Mouse (Mus musculus) MEL (cell line): ENCODE results near the gene Zrsr2. TPM values are rescaled to one million over a fixed set of nuclear protein-coding genes. Genes with fewer than 3 reads are reported as not detected.
A peak's percentile ranks its signal among the peaks of the same experiment; 100 is the strongest.

Experiments used
- DNase-seq: peaks from one replicate; pipeline ENCODE4 v3.0.0; 2011; ENCODE audit warnings: low read depth, low spot score
- H3K27ac ChIP-seq: 2 replicates; pipeline ENCODE4 v1.5.1; 2012; ENCODE audit warnings: low read depth, mild to moderate bottlenecking, control low read depth, low read length, moderate library complexity; ENCODE audit not compliant: control insufficient read depth
- H3K27me3 ChIP-seq, 2 experiments: fragments of 150-350 bp in 1 of 2; sonication (generic) in 1 of 2; 2 replicates each; pipeline ENCODE4 v1.6.1; 2012; ENCODE audit warnings: low read length in 2 of 2, mild to moderate bottlenecking in 2 of 2, improper control_type of control experiment in 1 of 2, moderate library complexity in 1 of 2; ENCODE audit not compliant: insufficient read depth in 2 of 2, control insufficient read depth in 1 of 2
- H3K36me3 ChIP-seq, 2 experiments: 2 replicates each; pipeline ENCODE4 v1.6.1; 2012 to 2014; ENCODE audit warnings: low read length in 2 of 2, improper control_type of control experiment in 1 of 2, inconsistent platforms in 1 of 2, mild to moderate bottlenecking in 1 of 2; ENCODE audit not compliant: insufficient read depth in 2 of 2, control insufficient read depth in 1 of 2
- H3K4me1 ChIP-seq, 2 experiments: fragments of 150-350 bp in 1 of 2; sonication (generic) in 1 of 2; 2 replicates each; pipeline ENCODE4 v1.6.1; 2012; ENCODE audit warnings: low read length in 2 of 2, improper control_type of control experiment in 1 of 2, mild to moderate bottlenecking in 1 of 2; ENCODE audit not compliant: insufficient read depth in 2 of 2, control insufficient read depth in 1 of 2
- H3K4me3 ChIP-seq, 2 experiments: fragments of 150-350 bp in 1 of 2; sonication (generic) in 1 of 2; 2 replicates each; pipeline ENCODE4 v1.5.1; 2012; ENCODE audit warnings: low read depth in 2 of 2, low read length in 2 of 2, mild to moderate bottlenecking in 2 of 2, moderate library complexity in 2 of 2, control low read depth in 1 of 2, improper control_type of control experiment in 1 of 2; ENCODE audit not compliant: control insufficient read depth in 1 of 2, insufficient read depth in 1 of 2
- H3K79me2 ChIP-seq: 2 replicates; pipeline ENCODE4 v1.6.1; 2012; ENCODE audit warnings: mild to moderate bottlenecking, low read length, moderate library complexity; ENCODE audit not compliant: control insufficient read depth, poor library complexity, insufficient read depth
- H3K9ac ChIP-seq: 2 replicates; pipeline ENCODE4 v1.6.1; 2012; ENCODE audit warnings: low read depth, mild to moderate bottlenecking, control low read depth, low read length, moderate library complexity; ENCODE audit not compliant: control insufficient read depth, poor library complexity, severe bottlenecking
- H3K9me3 ChIP-seq: fragments of 150-350 bp; sonication (generic); replicated peaks from 2 replicates; pipeline ENCODE4 v1.6.1; 2012; ENCODE audit warnings: mild to moderate bottlenecking, low read length, improper control_type of control experiment, moderate library complexity; ENCODE audit not compliant: insufficient read depth
- CTCF ChIP-seq, 3 experiments: IDR thresholded peaks in 2 of 3; conservative IDR thresholded peaks in 1 of 3; 2 replicates each; pipeline ENCODE4 v1.5.1; 2011 to 2012; ENCODE audit warnings: low read length in 3 of 3, low read depth in 2 of 3, mild to moderate bottlenecking in 2 of 3, improper control_type of control experiment in 1 of 3, inconsistent platforms in 1 of 3, mixed read lengths in 1 of 3, moderate library complexity in 1 of 3; ENCODE audit not compliant: control insufficient read depth in 1 of 3, insufficient read depth in 1 of 3, poor library complexity in 1 of 3, severe bottlenecking in 1 of 3
- ELF1 ChIP-seq: IDR thresholded peaks from 2 replicates; pipeline ENCODE4 v1.6.1; 2014; ENCODE audit warnings: low read depth, mild to moderate bottlenecking, inconsistent platforms, low read length, improper control_type of control experiment, moderate library complexity
- EP300 ChIP-seq, 2 experiments: IDR thresholded peaks; 2 replicates each; pipeline ENCODE4 v1.6.1; 2011; ENCODE audit warnings: improper control_type of control experiment in 2 of 2, low read length in 2 of 2, low read depth in 1 of 2, mild to moderate bottlenecking in 1 of 2
- GATA1 ChIP-seq: IDR thresholded peaks from 2 replicates; pipeline ENCODE4 v1.6.1; 2011; ENCODE audit warnings: low read depth, low read length, improper control_type of control experiment
- HCFC1 ChIP-seq: IDR thresholded peaks from 2 replicates; pipeline ENCODE4 v1.6.1; 2012; ENCODE audit warnings: low read depth, mild to moderate bottlenecking, inconsistent platforms, low read length, improper control_type of control experiment, moderate library complexity
- MAZ ChIP-seq: IDR thresholded peaks from 2 replicates; pipeline ENCODE4 v1.6.1; 2012; ENCODE audit warnings: low read depth, mild to moderate bottlenecking, inconsistent platforms, low read length, improper control_type of control experiment
- MYC ChIP-seq: IDR thresholded peaks from 2 replicates; pipeline ENCODE4 v1.6.1; 2011; ENCODE audit warnings: low read depth, mild to moderate bottlenecking, low read length, improper control_type of control experiment, moderate library complexity
- NRF1 ChIP-seq: IDR thresholded peaks from 2 replicates; pipeline ENCODE4 v1.6.1; 2014; ENCODE audit warnings: low read depth, mild to moderate bottlenecking, inconsistent platforms, low read length, improper control_type of control experiment, moderate library complexity; ENCODE audit not compliant: poor library complexity, insufficient read depth, severe bottlenecking
- POLR2AphosphoS5 ChIP-seq: IDR thresholded peaks from 2 replicates; pipeline ENCODE4 v1.6.1; 2012; ENCODE audit warnings: low read depth, borderline replicate concordance, mild to moderate bottlenecking, inconsistent platforms, low read length, moderate library complexity, mixed read lengths
- RAD21 ChIP-seq: IDR thresholded peaks from 2 replicates; pipeline ENCODE4 v1.6.1; 2011; ENCODE audit warnings: mild to moderate bottlenecking, low read depth, low read length, improper control_type of control experiment
- RCOR1 ChIP-seq: IDR thresholded peaks from 2 replicates; pipeline ENCODE4 v1.6.1; 2012; ENCODE audit warnings: low read depth, mild to moderate bottlenecking, inconsistent platforms, low read length, improper control_type of control experiment
- SMC3 ChIP-seq: IDR thresholded peaks from 2 replicates; pipeline ENCODE4 v1.6.1; 2011; ENCODE audit warnings: low read depth, low read length, improper control_type of control experiment
- TAL1 ChIP-seq: IDR thresholded peaks from 2 replicates; pipeline ENCODE4 v1.6.1; 2012; ENCODE audit warnings: mild to moderate bottlenecking, inconsistent platforms, low read length, moderate library complexity, mixed read lengths
- TBP ChIP-seq: IDR thresholded peaks from 2 replicates; pipeline ENCODE4 v1.8.0; 2011; ENCODE audit warnings: low read depth, low read length, improper control_type of control experiment
- TCF12 ChIP-seq: IDR thresholded peaks from 2 replicates; pipeline ENCODE4 v1.6.1; 2014; ENCODE audit warnings: low read depth, mild to moderate bottlenecking, inconsistent platforms, low read length, improper control_type of control experiment, moderate library complexity
- USF1 ChIP-seq: IDR thresholded peaks from 2 replicates; pipeline ENCODE4 v1.6.1; 2014; ENCODE audit warnings: low read depth, mild to moderate bottlenecking, inconsistent platforms, low read length, improper control_type of control experiment, moderate library complexity
- ZC3H11A ChIP-seq: IDR thresholded peaks from 2 replicates; pipeline ENCODE4 v1.6.1; 2012; ENCODE audit warnings: low read depth, mild to moderate bottlenecking, inconsistent platforms, low read length, improper control_type of control experiment
- polyA plus RNA-seq, 2 experiments: library from polyadenylated mRNA; stranded (reverse) in 1 of 2; unstranded in 1 of 2; fragments of >175 nt in 1 of 2; fragments of >200 nt in 1 of 2; gene quantifications; 2 replicates each; pipeline versions ENCODE4 v1.2.1 to v1.2.4; 2012; ENCODE audit warnings: low replicate concordance in 2 of 2, low read depth in 1 of 2; ENCODE audit not compliant: insufficient read length in 2 of 2, insufficient read depth in 1 of 2, missing spikeins in 1 of 2
- total RNA-seq: library from RNA; depleted of rRNA; stranded (reverse); fragments of 300-350 nt; gene quantifications from 2 replicates; pipeline ENCODE4 v1.2.3, GENCODE M21; 2012

Gene Zrsr2
- total and polyA plus RNA-seq, 3 experiments = 27.5 to 96.4 TPM; not detected in 1

DNA sequence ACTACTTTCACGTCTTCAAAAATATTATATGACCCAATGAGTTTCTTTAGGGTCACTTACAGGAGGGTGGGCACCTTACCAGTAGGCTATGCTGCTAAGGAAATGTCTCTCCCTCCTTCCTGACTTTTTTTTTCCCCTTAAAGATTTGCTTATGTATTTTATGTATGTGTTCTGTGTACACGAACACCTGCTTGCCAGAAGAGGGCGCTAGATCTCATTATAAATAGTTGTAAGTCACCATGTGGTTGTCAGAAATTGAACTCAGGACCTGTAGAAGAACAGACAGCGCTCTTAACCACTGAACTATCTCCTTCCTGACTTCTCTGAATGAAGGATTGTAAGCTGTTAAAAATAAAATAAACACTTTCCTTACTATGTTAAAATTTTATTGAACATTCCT lies 23.0 kb upstream of the Zrsr2 start:
- peak; percentile 55 for DNase-seq
- Histone ChIP-seq H3K27me3 (no peaks in the 10 kb centered on the region; a peak in 1 of 4 replicates), H3K4me3 (no peak overlapping the region), H3K79me2 (no peaks in the 10 kb centered on the region), H3K9me3 (no peaks in the 10 kb centered on the region), H3K27ac (no peak overlapping the region), H3K36me3 (no peaks in the 10 kb centered on the region), H3K4me1 (peaks cover 0 to 6% of the 10 kb centered on the region in 2 experiments; a peak in 1 of 4 replicates), H3K9ac (no peak overlapping the region)
- TF ChIP-seq NRF1 = no peak
- peak; percentile 42 for TF ChIP-seq SMC3
- TF ChIP-seq ZC3H11A = peak; percentile 39; the same call in 1 of the 2 replicates
- TF ChIP-seq MYC = 0 out of 2 replicates have a peak, but pooled peaks have one; percentile 43
- TF ChIP-seq RAD21 = peak; percentile 21
- TF ChIP-seq CTCF (IDR thresholded peaks at IDR 0.05 in 2 of 3, conservative IDR thresholded peaks at IDR 0.05 in 1 of 3; ENCODE audit: control insufficient read depth in 1 of 3, insufficient read depth in 1 of 3, low read depth in 2 of 3, low read length in 3 of 3, poor library complexity in 1 of 3, severe bottlenecking in 1 of 3) = peak in 2 of 3 experiments; percentile 35 to 54; a peak in 4 of 6 replicates

DNA sequence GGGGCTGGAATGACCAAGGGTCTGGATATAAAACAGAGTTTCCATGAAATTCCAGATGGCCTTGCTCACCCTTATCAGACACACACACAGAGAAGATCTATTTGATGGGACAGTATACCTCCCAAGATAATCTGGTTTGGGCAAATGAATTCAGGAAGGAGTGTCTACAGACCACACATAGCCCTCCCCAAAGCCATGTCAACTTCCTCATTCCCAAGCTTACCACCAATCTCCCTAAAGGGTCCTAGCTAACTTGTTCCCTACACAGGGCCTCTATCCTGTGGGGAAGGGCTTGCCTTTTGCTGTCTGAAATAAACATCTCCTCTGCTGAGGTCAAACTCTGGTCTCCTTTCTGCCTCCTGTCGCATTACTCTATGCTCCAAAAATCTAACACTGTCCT lies 22.6 kb upstream of the Zrsr2 start:
- Histone ChIP-seq H3K9me3 (no peaks in the 10 kb centered on the region), H3K4me3 (no peak overlapping the region), H3K4me1 (peaks cover 0 to 6% of the 10 kb centered on the region in 2 experiments; a peak in 1 of 4 replicates), H3K36me3 (no peaks in the 10 kb centered on the region), H3K27ac (no peak overlapping the region), H3K27me3 (no peaks in the 10 kb centered on the region; a peak in 1 of 4 replicates), H3K79me2 (no peaks in the 10 kb centered on the region), H3K9ac (no peak overlapping the region)
- DNase-seq = peak; percentile 63
- TF ChIP-seq ELF1 (0 out of 2 replicates have a peak, but pooled peaks have one; percentile 24), EP300 (IDR thresholded peaks at IDR 0.05; ENCODE audit: low read depth in 1 of 2, low read length in 2 of 2) (peak in 1 of 2 experiments; percentile 54; a peak in 1 of 4 replicates), TBP (no peak), GATA1 (peak; percentile 37), TCF12 (no peak), TAL1 (no peak), USF1 (no peak), RCOR1 (no peak), HCFC1 (no peak), POLR2AphosphoS5 (no peak), MYC (no peak), RAD21 (no peak), MAZ (no peak), SMC3 (no peak)
